Mouse (Mus musculus) T-helper 2 cell (primary cell): ENCODE measurements around the gene Vdr.

Experiments used
- in situ Hi-C: fragments of 300-600 bp; cut with MboI, MseI; formaldehyde crosslinking; loops from one replicate; pipeline ENCODE4 v1.15.1; 2025; ENCODE audit warnings: high pct_unique_total_duplicates

Vdr gene

DNA sequence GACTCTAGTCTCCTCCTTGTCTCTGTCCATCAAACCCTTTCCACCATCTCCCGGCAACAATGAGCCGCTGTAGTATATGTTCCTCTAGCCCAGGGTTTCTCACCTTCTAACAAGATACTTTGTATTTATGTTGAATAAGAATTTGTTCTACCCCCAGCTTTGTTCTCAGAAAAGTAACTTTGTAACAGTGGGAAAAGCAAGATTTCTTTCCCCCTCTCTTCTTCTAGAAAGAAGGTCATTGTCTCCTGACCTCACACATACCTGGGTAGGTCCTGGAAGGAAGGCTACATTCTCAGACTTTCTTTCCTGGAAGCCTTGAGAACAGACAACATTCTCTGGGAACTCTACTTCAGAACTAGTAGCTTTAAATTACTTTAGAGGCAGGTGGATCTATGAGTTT, at the start of gene Vdr:
Gene Vdr, minus strand, starts transcription at position 101 of the 400 bp plus-strand sequence.
- in situ Hi-C loops = no loop called here

GRCm38 (mm10) chr15:97956416-97956815, 46.0 kb upstream of the Vdr start:
- in situ Hi-C loops = loop anchor here (10.0 kb wide), 1 partner anchor 242 kb away; no protein-coding TSS in a partner anchor

GRCm38 (mm10) chr15:97955742-97956141, 45.3 kb upstream of the Vdr start:
- in situ Hi-C loops = loop anchor here (10.0 kb wide), 1 partner anchor 241 kb away; no protein-coding TSS in a partner anchor

- in situ Hi-C loops = loop anchor here (10.0 kb wide), 1 partner anchor 240 kb away; no protein-coding TSS in a partner anchor
Observed at GRCm38 (mm10) chr15:97955286-97955685, 44.9 kb upstream of the Vdr start.

DNA sequence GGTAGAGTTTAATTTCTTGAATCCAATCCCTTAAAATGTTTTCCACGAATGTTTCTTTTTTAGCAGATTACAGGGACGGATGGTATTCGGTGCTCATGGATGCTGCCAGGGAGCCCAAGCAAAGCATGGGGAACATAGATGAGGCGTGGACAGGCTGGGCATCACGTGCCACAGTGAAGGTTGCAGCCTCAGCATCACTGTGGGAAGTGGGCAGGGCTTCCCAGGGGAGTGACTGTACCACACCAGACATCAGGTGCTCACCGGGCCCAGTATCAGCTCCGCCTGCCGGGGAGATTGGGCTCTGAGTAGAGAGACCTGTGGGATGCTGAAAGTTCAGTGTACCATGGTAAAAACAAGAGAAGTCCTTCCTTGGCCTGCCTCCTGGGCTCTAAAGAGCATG, 44.2 kb upstream of the Vdr start:
- in situ Hi-C loops = loop anchor here (10.0 kb wide), 1 partner anchor 240 kb away; no protein-coding TSS in a partner anchor

- in situ Hi-C loops = loop anchor here (10.0 kb wide), 1 partner anchor 238 kb away; no protein-coding TSS in a partner anchor
Observed at GRCm38 (mm10) chr15:97952889-97953189, 42.4 kb upstream of the Vdr start.

DNA sequence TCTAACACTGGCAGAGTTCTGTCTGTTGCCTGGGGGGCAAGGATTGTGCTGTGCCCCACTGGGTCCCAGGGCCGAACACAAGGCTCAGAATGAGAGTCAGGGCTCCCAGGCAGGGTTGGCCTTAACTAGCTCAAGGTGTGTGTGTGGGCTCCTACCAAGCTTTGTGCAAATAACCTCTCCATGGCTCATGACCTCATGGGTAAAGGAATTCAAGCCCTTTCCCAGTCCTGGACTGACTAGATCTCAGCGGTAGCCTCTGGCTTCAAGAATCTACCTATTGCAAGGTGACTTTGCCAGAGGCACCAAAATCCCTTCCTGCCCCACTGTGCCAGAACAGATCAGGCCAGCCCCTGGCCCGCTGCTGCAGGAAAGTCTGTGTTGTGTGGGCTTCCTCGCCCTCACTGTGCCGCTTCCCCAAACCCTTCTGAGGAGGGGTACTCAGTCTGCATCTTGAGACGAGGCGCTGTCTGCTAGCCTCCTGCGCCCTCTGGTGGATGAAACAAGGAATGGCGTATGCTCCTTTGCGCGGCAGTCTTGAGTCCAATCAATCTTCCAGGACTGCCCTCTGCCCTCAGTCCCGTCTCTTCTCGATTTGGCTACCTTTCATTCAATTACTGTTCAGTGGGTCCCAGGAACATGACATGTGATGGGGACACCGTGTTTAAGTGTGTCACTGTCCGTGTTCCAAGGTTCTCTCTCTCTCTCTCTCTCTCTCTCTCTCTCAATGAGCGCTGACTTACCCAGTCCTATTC, 41.9 kb upstream of the Vdr start:
- in situ Hi-C loops = loop anchor here (10.0 kb wide), 1 partner anchor 238 kb away; no protein-coding TSS in a partner anchor

- in situ Hi-C loops = loop anchor here (10.0 kb wide), 1 partner anchor 235 kb away; no protein-coding TSS in a partner anchor
Observed at GRCm38 (mm10) chr15:97950240-97950639, 39.8 kb upstream of the Vdr start.

DNA sequence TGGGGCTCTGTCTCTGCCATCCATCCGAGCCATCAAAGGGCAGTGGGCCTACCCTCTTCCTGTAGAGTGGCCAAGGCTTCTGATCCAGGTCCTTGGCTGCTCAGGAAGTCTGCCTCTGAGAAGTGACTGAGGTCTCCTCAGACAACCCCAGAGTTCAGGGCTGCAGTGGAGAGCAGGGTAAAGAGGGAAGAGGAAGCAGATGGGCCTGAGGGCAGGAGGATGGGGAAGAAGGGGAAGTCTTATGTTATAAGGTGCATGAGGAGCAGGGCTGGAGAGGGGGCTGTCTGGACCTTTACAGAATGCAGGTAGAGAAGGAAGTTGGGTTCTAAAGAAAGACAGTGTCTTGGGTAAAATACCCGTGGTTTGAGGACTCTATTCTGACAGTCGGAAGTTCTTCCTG, 39.3 kb upstream of the Vdr start:
- in situ Hi-C loops = loop anchor here (5.0 to 10.0 kb wide), 3 partner anchors 48 to 235 kb away; no protein-coding TSS in a partner anchor

GRCm38 (mm10) chr15:97948720-97949119, 38.3 kb upstream of the Vdr start:
- in situ Hi-C loops = loop anchor here (5.0 kb wide), 2 partner anchors 49 to 81 kb away; no protein-coding TSS in a partner anchor

GRCm38 (mm10) chr15:97945656-97946315, 35.4 kb upstream of the Vdr start:
- in situ Hi-C loops = loop anchor here (5.0 kb wide), 2 partner anchors 52 to 78 kb away; no protein-coding TSS in a partner anchor

DNA sequence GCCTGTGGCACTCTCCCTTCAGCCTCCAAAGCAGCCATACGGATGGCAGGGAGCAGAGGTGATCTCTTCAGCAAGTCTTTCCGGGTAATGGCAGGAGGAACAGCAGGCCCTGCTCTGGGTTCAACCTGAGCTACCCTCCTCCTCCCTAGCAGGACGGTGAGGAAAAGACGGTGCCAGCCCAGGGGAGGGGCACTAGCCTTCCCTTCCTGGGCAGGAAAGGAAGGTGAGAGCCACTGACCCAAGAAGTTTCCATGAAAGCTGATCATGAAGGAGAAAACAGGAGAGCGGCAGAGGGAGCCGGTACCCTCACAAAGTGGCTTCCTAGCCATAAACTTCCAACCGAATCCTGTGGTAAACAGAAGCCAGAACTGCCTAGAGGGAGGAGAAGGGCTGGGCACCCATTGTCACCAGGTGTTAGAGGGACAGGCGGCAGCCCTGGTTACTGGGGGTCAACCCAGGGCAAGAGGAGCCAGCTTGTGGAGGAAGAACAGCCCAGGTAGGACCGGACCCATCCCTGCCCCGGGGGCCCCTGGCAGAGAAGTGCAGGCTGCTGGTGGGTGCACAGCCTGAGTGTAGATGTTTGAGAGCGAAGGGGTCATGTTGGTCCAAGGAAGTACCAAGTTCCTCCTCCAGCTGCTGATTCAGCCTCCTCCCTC, 34.6 kb upstream of the Vdr start:
- in situ Hi-C loops = loop anchor here (5.0 kb wide), 2 partner anchors 52 to 78 kb away; no protein-coding TSS in a partner anchor

DNA sequence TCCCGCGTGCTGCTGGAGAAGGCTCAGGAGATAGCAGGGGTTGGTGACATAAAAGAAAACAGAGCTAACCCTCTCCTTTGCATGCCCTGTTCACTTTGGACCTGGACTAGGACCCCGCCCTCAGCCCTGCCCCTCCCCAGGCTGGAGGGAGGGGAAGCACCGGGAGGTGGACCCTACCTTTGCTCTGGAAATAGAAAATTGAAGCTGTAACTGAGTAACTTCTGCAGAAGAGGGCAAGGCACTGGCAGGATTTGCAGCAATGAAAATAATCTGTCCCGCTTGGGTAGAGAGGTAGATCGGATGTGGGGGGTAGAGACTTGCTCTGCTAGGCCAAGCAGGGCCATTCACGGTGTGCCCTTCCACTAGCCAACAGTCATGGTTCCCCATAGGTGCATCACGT, 32.9 kb upstream of the Vdr start:
- in situ Hi-C loops = no loop called here

GRCm38 (mm10) chr15:97942538-97942937, 32.1 kb upstream of the Vdr start:
- in situ Hi-C loops = no loop called here

GRCm38 (mm10) chr15:97941306-97941705, 30.9 kb upstream of the Vdr start:
- in situ Hi-C loops = no loop called here

GRCm38 (mm10) chr15:97940088-97940487, 29.7 kb upstream of the Vdr start:
- in situ Hi-C loops = no loop called here

DNA sequence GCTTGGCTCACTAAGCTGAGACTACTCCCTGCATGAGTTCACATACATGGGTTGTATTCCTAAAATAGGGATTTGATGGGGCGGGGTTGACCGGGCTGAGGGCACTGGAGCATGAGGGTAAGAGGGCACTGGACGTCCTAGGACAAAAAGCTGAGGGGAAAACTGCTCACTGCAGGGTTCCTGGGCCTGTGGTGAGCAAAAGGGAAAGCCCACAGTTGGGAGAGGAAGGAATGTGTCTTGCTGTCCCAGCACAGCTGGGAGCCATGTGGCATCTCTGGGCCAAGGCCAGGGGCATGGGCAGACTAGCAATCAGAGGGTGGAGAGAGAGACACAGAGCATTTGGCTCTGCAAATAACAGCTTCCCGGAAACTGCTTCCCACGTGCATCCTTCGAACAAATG, 28.1 kb upstream of the Vdr start:
- in situ Hi-C loops = no loop called here

GRCm38 (mm10) chr15:97932441-97932840, 22.0 kb upstream of the Vdr start:
- in situ Hi-C loops = no loop called here

DNA sequence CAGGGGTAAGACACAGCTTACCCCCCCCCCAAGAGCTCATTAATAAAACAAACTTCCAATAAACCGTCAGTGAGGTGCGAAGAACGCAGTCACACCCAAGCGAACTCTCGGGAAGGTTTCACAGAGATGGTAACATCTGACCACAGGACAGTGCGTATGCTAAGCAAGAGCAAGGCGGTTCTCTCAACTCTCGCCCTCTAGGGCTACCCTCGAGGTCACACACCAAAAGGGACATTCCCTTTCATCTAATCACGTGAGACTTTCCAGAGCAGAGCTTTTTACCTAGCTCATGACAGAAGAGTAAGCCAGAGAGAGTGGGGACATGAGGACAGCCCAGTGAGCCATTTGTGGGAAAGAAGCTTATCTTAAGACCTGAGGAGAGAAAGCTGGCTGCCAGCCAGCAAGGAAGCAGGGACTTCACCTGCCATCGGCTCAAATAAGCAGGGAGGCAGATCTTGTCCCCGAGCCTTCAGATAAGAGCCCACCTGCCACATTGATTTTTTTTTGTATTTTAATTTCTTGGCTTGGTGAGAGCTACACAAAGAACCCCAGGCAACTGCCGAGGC, 18.9 kb upstream of the Vdr start:
- in situ Hi-C loops = no loop called here

DNA sequence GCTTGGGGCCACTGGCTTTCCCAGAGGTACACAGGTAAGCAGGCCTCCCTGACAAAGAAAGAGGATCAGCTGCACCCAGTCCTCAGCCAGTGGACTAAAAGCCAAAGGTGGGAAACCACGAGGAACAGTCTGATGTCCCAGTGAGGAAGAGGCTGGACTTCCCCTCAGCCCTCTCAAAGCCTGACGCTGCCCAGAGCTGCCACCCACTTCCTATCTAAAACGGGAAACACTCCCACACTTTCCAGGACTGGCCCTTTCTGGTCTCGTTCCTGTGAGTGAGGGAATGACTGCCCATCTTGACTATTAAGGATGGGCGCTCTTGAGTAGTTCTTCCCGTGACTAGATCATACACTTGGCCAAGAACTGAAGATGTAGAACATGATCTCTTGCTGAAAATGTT, 17.4 kb upstream of the Vdr start:
- in situ Hi-C loops = no loop called here

DNA sequence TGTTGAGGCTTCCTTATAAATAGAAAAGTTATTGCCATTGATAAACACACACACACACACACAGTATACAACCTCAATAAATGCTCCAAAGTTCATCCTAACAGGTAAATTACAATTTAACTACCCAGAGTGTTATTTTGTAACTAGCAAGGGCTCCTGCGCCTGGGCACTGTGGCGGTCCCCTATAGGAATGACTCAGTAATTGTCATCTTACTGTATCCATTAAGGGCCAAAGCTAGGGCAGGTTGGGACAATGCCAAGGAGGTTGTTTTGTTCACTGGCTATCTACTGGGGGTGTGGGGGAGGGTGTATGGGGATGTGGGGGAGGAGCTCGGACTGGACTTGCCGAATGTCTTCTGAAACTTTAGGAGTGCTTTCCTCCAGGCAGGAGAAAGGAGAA, 16.6 kb upstream of the Vdr start:
- in situ Hi-C loops = no loop called here

DNA sequence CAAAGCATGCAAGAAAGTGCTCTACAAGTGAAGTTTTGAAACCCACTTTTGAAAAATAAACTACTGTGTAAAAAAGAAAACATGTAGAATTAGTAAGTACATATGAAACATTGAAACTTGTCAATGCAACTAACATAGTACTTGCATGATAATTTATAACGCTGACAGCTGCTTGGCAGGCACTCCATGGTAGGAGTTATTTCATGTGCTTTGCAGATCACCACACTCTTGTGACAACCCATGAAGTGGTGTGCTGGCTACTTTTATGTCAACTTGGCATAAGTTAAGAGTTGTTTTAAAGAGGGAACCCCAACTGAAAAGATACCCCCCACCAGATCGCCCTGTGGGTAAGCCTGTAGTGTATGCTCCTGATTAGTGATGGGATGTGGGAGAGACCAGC, 12.0 kb upstream of the Vdr start:
- in situ Hi-C loops = no loop called here
